Mouse (Mus musculus) ovary, postnatal 14 days (tissue): ENCODE data around the gene Pip5kl1.
A peak's percentile ranks its signal among the peaks of the same experiment; 100 is the strongest.

Experiments used
- DNase-seq: peaks from one replicate; pipeline ENCODE4 v3.0.0; 2022; ENCODE audit warnings: low spot score

The Pip5kl1 gene

GRCm38 (mm10) chr2:32547964-32548739, 26.4 kb upstream of the Pip5kl1 start:
- DNase-seq = no peak

- DNase-seq = no peak
Measured at GRCm38 (mm10) chr2:32549171-32549570, 25.4 kb upstream of the Pip5kl1 start.

GRCm38 (mm10) chr2:32549764-32550163, 24.8 kb upstream of the Pip5kl1 start:
- peak; percentile 58 for DNase-seq

GRCm38 (mm10) chr2:32551236-32551635, 23.4 kb upstream of the Pip5kl1 start:
- no peak for DNase-seq

- no peak for DNase-seq
Measured at GRCm38 (mm10) chr2:32553592-32554148, 20.9 kb upstream of the Pip5kl1 start.

GRCm38 (mm10) chr2:32555484-32555883, 19.1 kb upstream of the Pip5kl1 start:
- no peak for DNase-seq

- DNase-seq = no peak
Measured at GRCm38 (mm10) chr2:32556019-32556418, 18.6 kb upstream of the Pip5kl1 start.

- DNase-seq = no peak
Measured at GRCm38 (mm10) chr2:32559570-32559969, 15.0 kb upstream of the Pip5kl1 start.

- peak; percentile 64 for DNase-seq
Measured at GRCm38 (mm10) chr2:32566536-32567063, 8.0 kb upstream of the Pip5kl1 start.

- DNase-seq = no peak
Measured at GRCm38 (mm10) chr2:32568149-32568548, 6.4 kb upstream of the Pip5kl1 start.

GRCm38 (mm10) chr2:32568941-32569340, 5.7 kb upstream of the Pip5kl1 start:
- no peak for DNase-seq

- DNase-seq = peak; percentile 75
Measured at GRCm38 (mm10) chr2:32570698-32571494, 3.7 kb upstream of the Pip5kl1 start, which contains the start of gene Dpm2. Dpm2 (plus strand) TSS chr2:32570858.

GRCm38 (mm10) chr2:32572196-32572595, 2.4 kb upstream of the Pip5kl1 start:
- no peak for DNase-seq

- no peak for DNase-seq
Measured at GRCm38 (mm10) chr2:32574901-32575585, 446 bp downstream of the Pip5kl1 start.

GRCm38 (mm10) chr2:32575586-32576160, 1.1 kb downstream of the Pip5kl1 start, which contains the start of gene 9430097D07Rik:
9430097D07Rik (minus strand) TSS chr2:32575684.
- no peak for DNase-seq

GRCm38 (mm10) chr2:32576532-32576931, 1.9 kb downstream of the Pip5kl1 start:
- no peak for DNase-seq

- DNase-seq = no peak
Measured at GRCm38 (mm10) chr2:32578146-32579046, 3.8 kb downstream of the Pip5kl1 start.

GRCm38 (mm10) chr2:32581450-32582095, 7.0 kb downstream of the Pip5kl1 start:
- no peak for DNase-seq

- DNase-seq = peak; percentile 83
Measured at GRCm38 (mm10) chr2:32582830-32583799, 8.5 kb downstream of the Pip5kl1 start.
